Mouse (Mus musculus): ENCODE measurements around the gene Cyp21a1.
"Not testable (repeated sequence)": the region's sequence is repeated elsewhere in the genome, so short reads cannot be mapped to it uniquely, and the experiment has no call there.

The Cyp21a1 gene

DNA sequence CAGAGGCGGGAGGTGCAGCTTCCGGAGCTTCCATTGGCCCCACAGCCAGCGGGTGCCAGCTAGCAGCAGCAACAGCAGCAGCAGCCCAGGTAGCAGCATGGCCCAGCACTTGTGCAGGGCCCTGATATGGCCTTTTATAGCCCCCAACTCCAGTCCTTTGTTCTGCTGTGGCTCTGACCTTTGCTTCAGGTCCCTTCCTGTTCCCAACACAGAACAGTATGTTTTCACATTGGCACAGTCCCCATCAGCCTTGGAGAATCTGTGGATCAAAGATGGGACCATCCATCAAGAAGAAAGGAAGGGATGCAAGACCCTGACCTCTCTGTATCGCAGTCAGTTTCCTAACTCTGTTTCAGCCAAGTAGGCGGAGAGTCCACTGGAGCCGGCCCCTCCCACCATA, at the start of gene Cyp21a1:
Cyp21a1 (minus strand) TSS at position 261 of the 400 bp plus-strand sequence.
- DNase-seq (ENCODE audit: low spot score in 2 of 2): not testable (repeated sequence)

GRCm38 (mm10) chr17:34853511-34853910, 49.1 kb upstream of the Cyp21a1 start:
- DNase-seq (ENCODE audit: low spot score in 2 of 2): no peak

DNA sequence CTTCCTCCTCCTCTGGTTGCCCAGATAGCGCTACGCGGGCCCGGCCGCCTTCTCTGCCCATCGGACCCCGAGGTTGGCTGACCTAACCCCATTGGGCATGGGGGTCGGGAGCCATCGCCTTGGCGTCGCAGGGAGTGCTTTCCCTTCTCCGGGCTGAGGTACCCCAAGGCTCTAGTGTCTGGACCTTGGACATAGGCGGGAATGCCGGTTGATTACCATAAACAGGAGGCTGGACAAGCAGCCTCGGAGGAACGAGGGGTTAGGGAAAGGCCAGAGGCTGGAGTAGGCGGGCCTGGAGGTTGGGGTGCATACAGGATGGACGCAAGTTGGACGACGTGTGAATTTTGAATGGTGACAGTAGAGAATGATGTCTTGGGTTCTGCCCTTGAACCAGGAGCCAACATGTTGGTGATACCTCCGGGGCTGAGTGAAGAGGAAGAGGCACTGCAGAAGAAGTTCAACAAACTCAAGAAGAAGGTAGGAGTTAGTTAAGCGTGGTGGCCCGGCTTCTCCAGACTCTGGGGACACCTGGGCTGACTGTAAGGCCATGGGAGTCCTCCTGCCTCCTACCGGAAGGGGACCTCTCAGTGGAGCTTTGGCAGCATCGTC, 46.3 kb upstream of the Cyp21a1 start:
- no peak for DNase-seq (ENCODE audit: low spot score in 2 of 2)

DNA sequence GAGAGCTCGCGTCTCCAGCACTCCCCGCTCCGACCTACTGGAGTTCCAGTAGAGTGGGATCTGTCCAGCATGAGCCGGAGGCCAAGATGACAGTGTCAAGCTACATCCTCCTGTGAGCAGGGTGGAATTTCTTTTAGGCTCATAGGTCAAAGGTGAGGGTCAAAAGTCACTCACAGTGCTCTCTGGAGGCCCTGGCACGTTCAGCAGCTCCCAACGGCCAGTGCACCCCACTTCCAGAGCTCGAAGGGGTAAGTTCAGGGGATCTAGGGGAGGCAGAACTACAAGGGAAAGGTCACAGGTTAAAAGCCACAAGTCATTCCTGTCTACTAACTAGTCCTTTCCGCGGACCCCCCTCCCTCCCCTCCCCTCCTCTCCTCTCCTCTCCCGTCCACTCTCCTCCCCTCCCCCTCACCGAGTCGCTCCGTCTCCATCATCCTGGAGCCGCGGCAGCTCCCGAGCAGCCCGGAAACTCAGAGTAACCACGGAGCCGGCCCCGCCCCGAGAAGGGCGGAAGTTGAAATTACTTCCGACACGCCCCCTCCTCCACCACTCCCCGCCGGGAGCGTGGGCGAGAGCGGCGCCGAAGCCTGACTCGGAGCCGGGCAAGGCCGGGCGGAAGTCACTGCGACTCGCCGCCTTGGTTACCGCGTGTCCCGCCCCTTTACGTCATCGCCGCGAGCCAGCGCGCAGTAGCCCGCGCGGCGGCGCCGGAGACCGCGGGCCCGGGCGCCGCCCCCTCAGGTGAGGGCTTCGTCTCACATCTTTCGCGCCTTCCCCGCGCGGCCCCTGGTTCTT, 45.6 kb upstream of the Cyp21a1 start, which contains the start of the genes Skiv2l and Nelfe:
Skiv2l (minus strand) TSS at position 489 of the 795 bp plus-strand sequence.
Nelfe (plus strand) TSS at position 670 of the 795 bp plus-strand sequence.
- DNase-seq (ENCODE audit: low spot score in 2 of 2): peak; percentile 95 to 99

DNA sequence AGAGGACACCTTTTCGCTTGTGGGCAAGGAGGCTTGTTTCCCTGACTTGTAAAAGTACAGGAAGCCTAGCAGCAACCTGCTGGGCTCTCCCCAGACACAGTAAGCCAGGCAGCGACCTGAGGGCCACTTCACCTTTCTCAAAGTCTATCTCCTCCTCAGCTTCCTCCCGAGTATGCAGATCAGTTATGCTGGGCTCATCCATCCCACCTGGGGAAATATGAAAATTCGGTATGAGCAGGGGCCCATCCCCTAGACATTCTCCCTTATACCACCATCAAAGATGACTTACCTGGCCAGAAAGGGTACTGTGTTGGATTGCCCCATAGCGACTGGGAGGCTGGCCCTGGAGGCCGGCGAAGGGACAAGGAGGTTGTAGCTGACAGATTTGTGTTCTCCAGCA, 43.3 kb upstream of the Cyp21a1 start:
- DNase-seq (ENCODE audit: low spot score in 2 of 2): no peak

- DNase-seq (ENCODE audit: low spot score in 2 of 2): no peak
These were observed 42.8 kb upstream of the Cyp21a1 start for GRCm38 (mm10) chr17:34847192-34847591.

- DNase-seq (ENCODE audit: low spot score in 2 of 2): no peak
These were observed 40.5 kb upstream of the Cyp21a1 start for GRCm38 (mm10) chr17:34844884-34845283.

- DNase-seq (ENCODE audit: low spot score in 2 of 2): no peak
These were observed 36.5 kb upstream of the Cyp21a1 start for GRCm38 (mm10) chr17:34840736-34841307.

DNA sequence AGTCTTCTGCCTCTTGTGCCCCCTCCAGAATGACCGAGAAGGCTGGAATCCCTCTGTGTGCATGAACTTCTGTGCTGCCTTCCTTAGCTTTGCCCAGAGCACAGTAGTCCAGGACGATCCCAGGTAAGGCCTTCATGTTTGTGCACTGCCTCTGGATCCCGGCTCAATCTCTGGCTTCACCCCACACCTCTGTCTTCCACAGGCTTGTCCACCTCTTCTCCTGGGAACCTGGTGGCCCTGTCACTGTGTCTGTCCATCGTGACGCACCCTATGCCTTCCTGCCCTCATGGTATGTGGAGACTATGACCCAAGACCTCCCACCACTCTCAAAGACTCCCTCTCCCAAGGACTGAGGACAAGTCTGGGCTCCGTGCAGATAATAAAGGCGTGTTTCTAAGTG, 34.4 kb upstream of the Cyp21a1 start:
- DNase-seq (ENCODE audit: low spot score in 2 of 2): no peak

DNA sequence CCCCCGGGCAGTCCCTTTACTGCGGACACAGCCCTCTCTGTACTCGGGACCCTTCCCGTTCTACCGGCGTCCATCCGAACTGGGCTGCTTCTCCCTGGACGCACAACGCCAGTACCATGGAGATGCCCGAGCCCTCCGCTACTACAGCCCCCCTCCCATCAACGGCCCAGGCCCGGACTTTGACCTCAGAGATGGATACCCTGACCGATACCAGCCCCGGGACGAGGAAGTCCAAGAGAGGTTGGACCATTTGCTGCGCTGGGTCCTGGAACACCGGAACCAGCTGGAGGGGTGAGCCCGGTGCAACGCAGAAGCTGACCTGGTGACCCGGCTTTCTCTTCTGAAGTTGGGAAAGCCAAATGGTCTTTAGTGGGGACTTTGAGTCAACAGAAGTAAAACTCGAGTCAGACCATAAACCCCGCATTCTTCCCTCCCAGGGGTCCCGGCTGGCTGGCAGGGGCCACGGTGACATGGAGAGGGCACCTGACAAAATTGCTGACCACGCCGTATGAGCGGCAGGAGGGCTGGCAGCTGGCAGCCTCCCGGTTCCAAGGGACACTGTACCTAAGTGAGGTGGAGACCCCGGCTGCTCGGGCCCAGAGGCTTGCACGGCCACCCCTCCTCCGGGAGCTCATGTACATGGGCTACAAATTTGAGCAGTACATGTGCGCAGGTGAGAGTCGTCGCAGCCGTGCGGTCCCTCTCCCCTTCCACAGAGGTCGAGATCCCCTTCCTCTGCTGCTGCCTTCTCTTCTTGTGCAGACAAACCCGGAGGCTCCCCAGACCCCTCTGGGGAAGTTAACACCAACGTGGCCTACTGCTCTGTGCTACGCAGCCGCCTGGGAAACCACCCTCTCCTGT, 33.3 kb upstream of the Cyp21a1 start:
- no peak for DNase-seq (ENCODE audit: low spot score in 2 of 2)

DNA sequence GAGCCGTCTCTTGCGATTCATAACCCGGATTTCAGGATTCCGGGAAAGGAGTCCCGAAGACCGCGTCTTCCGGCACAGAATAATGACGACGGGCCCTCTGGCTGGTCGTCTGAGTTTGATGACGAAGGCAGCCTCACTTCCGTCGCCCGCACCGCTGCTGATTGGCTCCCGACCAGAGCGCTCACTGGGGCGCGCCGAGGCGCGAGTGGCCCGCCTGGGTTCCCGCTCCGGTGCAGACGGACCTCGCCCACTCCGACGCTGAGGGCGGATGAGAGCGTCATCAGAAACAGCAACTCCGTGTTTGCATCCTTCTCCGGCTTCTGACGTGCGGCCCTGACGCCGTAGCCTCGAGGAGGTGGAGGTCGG, 32.5 kb upstream of the Cyp21a1 start, which contains the start of the genes Stk19 and Dxo:
Stk19 (minus strand) TSS at position 90 of the 366 bp plus-strand sequence.
Dxo (plus strand) TSS at position 164 of the 366 bp plus-strand sequence.
- peak; percentile 87 to 93 for DNase-seq (ENCODE audit: low spot score in 2 of 2)

GRCm38 (mm10) chr17:34836155-34836855, 31.9 kb upstream of the Cyp21a1 start:
- DNase-seq (ENCODE audit: low spot score in 2 of 2): no peak

DNA sequence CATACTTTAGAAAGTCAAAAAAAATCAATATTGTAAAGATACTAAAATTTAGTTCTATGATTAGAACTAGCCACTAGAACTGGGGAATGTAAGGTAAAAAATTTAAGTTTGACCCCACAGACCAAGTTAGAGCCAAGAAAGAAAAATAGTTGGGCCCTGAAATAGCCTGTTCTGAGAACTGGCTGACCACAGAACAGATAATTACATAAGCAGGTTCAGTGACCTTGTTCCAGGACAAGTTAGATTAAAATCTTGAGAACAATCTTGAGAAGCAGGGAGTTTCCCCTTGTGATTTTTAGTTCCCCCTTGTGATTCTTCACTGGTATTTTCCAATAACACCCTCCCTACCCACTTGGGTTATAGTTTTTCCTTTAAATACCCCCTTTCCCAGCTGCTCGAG, 26.4 kb upstream of the Cyp21a1 start:
- DNase-seq (ENCODE audit: low spot score in 2 of 2): not testable (repeated sequence)

- no peak for DNase-seq (ENCODE audit: low spot score in 2 of 2)
These were observed 10.5 kb upstream of the Cyp21a1 start for GRCm38 (mm10) chr17:34814818-34815370.

- peak in 1 of 2 experiments; percentile 18 for DNase-seq (ENCODE audit: low spot score in 2 of 2)
These were observed 9.4 kb upstream of the Cyp21a1 start for GRCm38 (mm10) chr17:34813747-34814146.

DNA sequence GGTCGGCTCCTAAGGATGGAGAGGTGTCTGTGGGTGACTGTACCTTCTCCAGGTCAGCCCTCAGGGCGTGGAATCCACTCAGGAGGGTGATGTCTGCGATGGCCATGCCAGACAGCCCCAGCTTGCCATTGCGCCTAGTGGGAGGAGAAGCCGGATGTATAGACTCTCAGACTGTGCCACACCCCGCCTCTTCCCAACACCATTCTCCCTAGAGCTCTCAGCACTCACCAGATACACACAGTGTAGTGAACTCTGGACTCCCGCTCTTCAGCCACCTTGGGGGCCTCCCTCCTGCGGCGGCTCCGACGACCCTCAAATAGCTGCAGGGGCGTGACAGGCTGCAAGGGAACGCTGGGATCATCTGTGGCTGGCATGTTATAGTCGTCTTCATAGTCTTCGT, 6.9 kb upstream of the Cyp21a1 start:
- no peak for DNase-seq (ENCODE audit: low spot score in 2 of 2)

- not testable (repeated sequence) for DNase-seq (ENCODE audit: low spot score in 2 of 2)
These were observed 6.5 kb upstream of the Cyp21a1 start for GRCm38 (mm10) chr17:34810811-34811210.

- DNase-seq (ENCODE audit: low spot score in 2 of 2): not testable (repeated sequence)
These were observed 6.0 kb upstream of the Cyp21a1 start for GRCm38 (mm10) chr17:34810411-34810810.

GRCm38 (mm10) chr17:34808599-34809205, 4.3 kb upstream of the Cyp21a1 start:
- DNase-seq (ENCODE audit: low spot score in 2 of 2): no peak

DNA sequence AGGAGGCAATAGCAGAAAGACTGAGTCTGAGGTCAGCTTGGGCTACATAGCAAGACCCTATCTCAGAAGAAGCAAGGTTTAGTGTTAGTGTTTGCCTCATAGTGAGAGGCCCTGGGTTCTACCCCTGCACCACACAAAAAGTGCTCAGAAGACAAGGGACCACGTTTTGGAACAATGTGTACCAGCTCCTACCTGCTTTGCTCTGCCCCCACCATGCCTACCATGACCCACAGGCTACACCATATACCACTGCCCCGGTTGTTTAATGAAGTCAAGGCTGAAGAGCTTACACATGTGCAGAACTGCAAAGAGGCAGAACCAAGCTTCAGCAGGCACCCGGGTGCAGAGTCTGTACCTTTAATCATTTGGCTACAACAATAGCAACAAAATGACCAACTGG, 2.8 kb upstream of the Cyp21a1 start:
- DNase-seq (ENCODE audit: low spot score in 2 of 2): no peak

All from spleen, postnatal 14 days (tissue).